Mouse (Mus musculus) forebrain, embryonic 15.5 days (tissue): ENCODE data around the gene Efs. TPM values are rescaled to one million over a fixed set of nuclear protein-coding genes. Genes with fewer than 3 reads are reported as not detected.

Experiments
- ATAC-seq: fragments of 200-750 bp; cut with Nextera tagmentation; replicated peaks from 2 replicates; pipeline ENCODE4 v1.8.0; 2017; ENCODE audit warnings: mild to moderate bottlenecking, moderate TSS enrichment, moderate library complexity
- H3K27ac ChIP-seq: fragments of 300-500 bp; sonication (generic); replicated peaks from 2 replicates; pipeline ENCODE4 v1.5.1; 2015; ENCODE audit warnings: mild to moderate bottlenecking, inconsistent platforms
- H3K27me3 ChIP-seq: fragments of 300-500 bp; sonication (generic); 2 replicates; pipeline ENCODE4 v1.6.1; 2015; ENCODE audit warnings: inconsistent platforms
- H3K36me3 ChIP-seq: fragments of 300-500 bp; sonication (generic); 2 replicates; pipeline ENCODE4 v1.6.1; 2015; ENCODE audit warnings: mild to moderate bottlenecking, inconsistent platforms
- H3K4me1 ChIP-seq: fragments of 300-500 bp; sonication (generic); 2 replicates; pipeline ENCODE4 v1.6.1; 2015; ENCODE audit warnings: inconsistent platforms
- H3K4me2 ChIP-seq: fragments of 300-500 bp; sonication (generic); replicated peaks from 2 replicates; pipeline ENCODE4 v1.6.1; 2015; ENCODE audit warnings: mild to moderate bottlenecking, inconsistent platforms
- H3K4me3 ChIP-seq: fragments of 300-500 bp; sonication (generic); 2 replicates; pipeline ENCODE4 v1.5.1; 2015; ENCODE audit warnings: mild to moderate bottlenecking, inconsistent platforms
- H3K9ac ChIP-seq: fragments of 300-500 bp; sonication (generic); replicated peaks from 2 replicates; pipeline ENCODE4 v1.6.1; 2015; ENCODE audit warnings: mild to moderate bottlenecking, inconsistent platforms
- H3K9me3 ChIP-seq: fragments of 300-500 bp; sonication (generic); 2 replicates; pipeline ENCODE4 v1.6.1; 2016; ENCODE audit warnings: inconsistent platforms
- WGBS: fragments of 180-500 bp; shearing (Covaris S2); methylation state at CpG from one replicate; pipeline ENCODE4 v1.1.7; 2015; ENCODE audit warnings: mixed read lengths; 5-methylcytosine and 5-hydroxymethylcytosine counted together
- polyA plus RNA-seq: library from polyadenylated mRNA; unstranded; fragments of >200 nt; fragmentation: Nextera tagmentation; extraction: Ambion mirVana; gene quantifications from 2 replicates; pipeline ENCODE4 v1.2.1, GENCODE M21; 2015

Efs gene
- polyA plus RNA-seq, 1 experiment from 2014 or later: 27.6 TPM

GRCm38 (mm10) chr14:54944939-54945338 lies 19.0 kb upstream of the Efs start:
- H3K4me1 ChIP-seq: no peaks in the 10 kb centered on the region
- H3K9me3 ChIP-seq: no peaks in the 10 kb centered on the region
- ATAC-seq: no peak
- H3K4me3 ChIP-seq: no peak overlapping the region
- H3K4me2 ChIP-seq: no peak overlapping the region
- no peak overlapping the region for H3K9ac ChIP-seq
- H3K36me3 ChIP-seq: no peaks in the 10 kb centered on the region
- no peak overlapping the region for H3K27ac ChIP-seq
- H3K27me3 ChIP-seq: no peaks in the 10 kb centered on the region
- WGBS: 66% methylated on average over 2 of the region's 2 CpGs

DNA sequence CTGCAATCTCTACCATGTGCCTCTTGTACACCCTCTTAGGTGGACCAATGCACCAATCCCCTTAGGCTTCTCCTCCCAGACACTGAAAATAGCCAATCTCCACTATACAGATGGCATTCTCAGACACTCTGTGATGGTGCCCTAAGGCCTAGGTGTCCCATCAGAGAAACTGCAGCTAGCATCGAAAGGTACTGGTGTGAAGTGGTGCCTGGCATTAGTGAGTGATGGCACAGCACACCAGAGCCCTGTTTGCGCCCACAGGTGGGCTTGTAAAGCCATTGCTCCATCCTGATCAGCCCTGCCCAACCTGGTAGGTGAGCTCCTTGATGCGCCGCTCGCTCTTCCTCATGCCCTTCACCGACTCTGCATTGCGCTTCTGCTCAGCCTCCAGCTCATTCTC lies 18.0 kb upstream of the Efs start:
- no peak overlapping the region for H3K27ac ChIP-seq
- ATAC-seq: no peak
- 97% methylated on average over 7 of the region's 7 CpGs for WGBS
- no peak overlapping the region for H3K4me3 ChIP-seq
- H3K36me3 ChIP-seq: no peaks in the 10 kb centered on the region
- H3K9me3 ChIP-seq: no peaks in the 10 kb centered on the region
- H3K4me1 ChIP-seq: no peaks in the 10 kb centered on the region
- no peaks in the 10 kb centered on the region for H3K27me3 ChIP-seq
- H3K4me2 ChIP-seq: no peak overlapping the region
- H3K9ac ChIP-seq: no peak overlapping the region

GRCm38 (mm10) chr14:54942479-54942878 lies 16.6 kb upstream of the Efs start:
- WGBS: 86% methylated on average over 8 of the region's 8 CpGs
- ATAC-seq: no peak
- no peak overlapping the region for H3K4me2 ChIP-seq
- no peak overlapping the region for H3K9ac ChIP-seq
- H3K4me3 ChIP-seq: no peak overlapping the region
- no peaks in the 10 kb centered on the region for H3K4me1 ChIP-seq
- no peaks in the 10 kb centered on the region for H3K36me3 ChIP-seq
- no peak overlapping the region for H3K27ac ChIP-seq
- H3K9me3 ChIP-seq: no peaks in the 10 kb centered on the region
- H3K27me3 ChIP-seq: no peaks in the 10 kb centered on the region

DNA sequence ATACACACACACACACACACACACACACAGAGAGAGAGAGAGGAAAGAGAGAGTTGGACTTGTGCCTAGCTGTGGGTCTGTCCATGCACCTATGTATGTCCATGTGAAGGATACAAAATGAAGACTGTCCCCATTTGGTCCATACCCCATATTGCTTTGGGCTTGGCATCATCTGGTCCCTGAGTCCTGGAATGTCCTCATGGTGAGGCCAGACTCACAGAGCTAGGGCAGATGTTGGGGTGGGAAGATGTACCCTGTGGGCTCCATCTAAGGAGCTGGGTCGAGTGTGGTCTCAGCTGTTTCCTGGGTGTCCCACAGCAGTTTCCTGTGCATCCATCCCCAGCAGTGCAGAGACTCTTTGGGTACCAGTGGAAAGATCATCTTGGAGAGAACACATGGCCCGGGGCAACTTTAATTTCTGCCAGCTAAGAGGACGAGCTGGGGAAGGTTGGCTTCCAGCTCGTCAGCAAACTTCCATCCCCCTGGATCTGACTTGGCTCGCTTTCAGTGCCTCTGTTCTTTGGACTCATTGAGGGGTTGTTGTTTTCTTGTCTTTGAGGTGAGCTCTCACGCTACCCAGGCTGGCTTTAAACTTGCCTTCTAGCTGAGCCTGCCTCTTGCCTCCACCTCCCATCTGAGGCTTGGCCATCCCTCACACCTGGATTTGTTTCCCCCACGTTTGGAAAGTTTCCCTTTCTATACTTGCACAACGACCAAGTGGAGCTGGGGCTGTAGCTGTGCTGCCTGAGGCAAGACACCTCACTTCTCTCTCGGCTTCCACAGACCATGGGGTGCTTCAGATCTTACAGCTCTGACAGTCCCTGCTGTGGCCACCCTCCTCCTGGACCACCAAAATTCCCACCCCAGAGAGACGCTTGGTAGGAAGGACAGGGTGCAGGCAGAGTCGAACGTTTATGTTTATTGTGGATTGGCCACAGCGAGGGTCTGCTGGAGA lies 15.4 kb upstream of the Efs start:
- Histone ChIP-seq H3K27me3 (no peaks in the 10 kb centered on the region), H3K27ac (no peak overlapping the region), H3K36me3 (no peaks in the 10 kb centered on the region), H3K4me1 (peaks cover 2% of the 10 kb centered on the region), H3K4me2 (no peak overlapping the region), H3K4me3 (no peak overlapping the region), H3K9me3 (no peaks in the 10 kb centered on the region), H3K9ac (no peak overlapping the region)
- ATAC-seq: no peak
- WGBS: 65% methylated on average over 13 of the region's 13 CpGs

- ATAC-seq: no peak
- H3K4me1 ChIP-seq: peaks cover 12% of the 10 kb centered on the region
- WGBS: 83% methylated on average over 3 of the region's 3 CpGs
These were observed 14.2 kb upstream of the Efs start for GRCm38 (mm10) chr14:54940176-54940530.

GRCm38 (mm10) chr14:54939434-54940175 lies 13.7 kb upstream of the Efs start:
- Histone ChIP-seq H3K36me3 (no peaks in the 10 kb centered on the region), H3K9me3 (no peaks in the 10 kb centered on the region), H3K27me3 (no peaks in the 10 kb centered on the region), H3K4me1 (peaks cover 12% of the 10 kb centered on the region), H3K4me3 (no peak overlapping the region), H3K4me2 (no peak overlapping the region), H3K9ac (no peak overlapping the region), H3K27ac (no peak overlapping the region)
- 51% methylated on average over 12 of the region's 12 CpGs for WGBS
- ATAC-seq: no peak

More at GRCm38 (mm10) chr14:54940176-54940530, 14.2 kb upstream of the Efs start:
- Histone ChIP-seq H3K9me3 (no peaks in the 10 kb centered on the region), H3K36me3 (no peaks in the 10 kb centered on the region), H3K27me3 (no peaks in the 10 kb centered on the region), H3K27ac (no peak overlapping the region), H3K4me3 (no peak overlapping the region), H3K4me2 (no peak overlapping the region), H3K9ac (no peak overlapping the region)

DNA sequence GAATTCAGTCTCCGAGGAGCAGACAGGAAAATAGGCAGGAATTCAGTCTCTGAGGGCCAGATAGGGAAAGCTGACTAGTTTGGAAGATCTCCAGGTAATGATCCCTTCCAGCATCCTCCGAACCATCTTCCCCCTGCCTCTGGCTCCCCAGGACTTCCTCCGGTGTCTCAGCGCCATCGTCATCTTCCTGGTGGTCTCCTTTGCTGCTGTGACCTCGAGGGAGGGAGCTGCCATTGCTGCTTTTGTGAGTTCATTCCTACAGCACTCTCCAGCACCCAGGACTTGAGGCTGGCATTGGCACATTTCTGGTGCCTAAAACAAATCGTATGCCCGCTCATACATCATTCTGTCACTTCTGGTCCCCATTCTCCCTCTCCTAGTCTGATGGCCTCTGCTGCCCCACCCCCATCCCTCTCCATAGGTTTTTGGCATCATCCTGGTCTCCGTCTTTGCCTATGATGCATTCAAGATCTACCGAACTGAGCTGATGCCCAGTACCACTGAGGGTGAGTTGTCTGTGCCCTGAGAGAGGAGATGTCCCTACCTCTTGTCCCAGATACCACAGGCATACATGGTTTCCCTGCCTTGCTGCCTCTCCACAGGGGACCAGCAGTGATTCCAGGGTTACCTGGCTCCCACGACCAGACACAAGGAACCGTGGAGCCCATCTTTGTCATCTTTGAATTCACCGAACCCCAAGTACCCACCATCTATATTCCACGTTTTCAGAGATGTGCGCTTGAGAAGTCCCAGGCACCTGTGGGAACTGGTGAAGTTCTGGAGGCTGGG lies 12.7 kb upstream of the Efs start:
- H3K4me3 ChIP-seq: no peak overlapping the region
- H3K27ac ChIP-seq: no peak overlapping the region
- H3K27me3 ChIP-seq: no peaks in the 10 kb centered on the region
- WGBS: 82% methylated on average over 15 of the region's 15 CpGs
- no peak overlapping the region for H3K9ac ChIP-seq
- H3K4me2 ChIP-seq: no peak overlapping the region
- no peaks in the 10 kb centered on the region for H3K36me3 ChIP-seq
- H3K9me3 ChIP-seq: no peaks in the 10 kb centered on the region
- no peak for ATAC-seq
- H3K4me1 ChIP-seq: peaks cover 12% of the 10 kb centered on the region

DNA sequence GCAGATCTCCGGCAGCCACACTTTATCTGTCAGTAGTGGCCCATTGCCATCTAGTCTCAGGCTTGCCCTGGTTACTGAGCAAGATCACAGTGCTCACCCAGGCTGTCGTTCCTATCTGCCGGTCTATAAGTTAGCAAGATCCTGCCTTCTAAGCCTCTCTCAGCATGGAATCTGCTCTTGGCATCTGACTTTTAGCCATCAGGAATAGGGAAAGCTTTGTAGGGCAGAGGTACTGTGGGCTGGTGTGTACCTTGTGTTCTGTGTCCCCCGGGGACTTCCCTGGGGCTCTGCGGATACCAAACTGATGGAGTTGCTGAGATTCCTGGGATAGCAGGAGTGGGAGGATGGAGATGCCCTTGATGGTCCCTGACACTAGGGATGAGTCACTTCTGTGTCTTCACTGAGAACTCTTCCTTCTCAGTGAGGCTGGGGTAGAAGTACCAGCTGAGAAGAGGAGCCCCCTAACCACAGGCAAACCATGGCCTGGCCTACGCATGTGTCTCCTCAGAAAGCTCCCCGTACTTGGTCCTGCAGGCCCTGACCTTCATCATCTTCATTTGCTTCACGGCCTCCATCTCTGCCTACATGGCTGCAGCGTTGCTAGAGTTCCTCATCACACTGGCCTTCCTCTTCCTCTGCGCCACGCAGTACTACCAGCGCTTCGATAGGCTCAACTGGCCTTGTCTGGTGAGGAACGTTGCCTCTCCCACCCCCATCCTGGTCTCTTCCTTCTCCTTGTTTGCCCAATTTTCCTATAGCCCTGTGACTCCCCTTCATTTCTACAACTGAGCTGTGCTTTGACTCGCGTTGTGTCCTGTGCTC lies 11.6 kb upstream of the Efs start:
- WGBS: 88% methylated on average over 16 of the region's 16 CpGs
- Histone ChIP-seq H3K4me1 (peaks cover 15% of the 10 kb centered on the region), H3K4me2 (no peak overlapping the region), H3K9ac (no peak overlapping the region), H3K27ac (no peak overlapping the region), H3K4me3 (no peak overlapping the region), H3K27me3 (no peaks in the 10 kb centered on the region), H3K9me3 (no peaks in the 10 kb centered on the region), H3K36me3 (no peaks in the 10 kb centered on the region)
- no peak for ATAC-seq

- peaks cover 15% of the 10 kb centered on the region for H3K4me1 ChIP-seq
- no peak overlapping the region for H3K4me3 ChIP-seq
- 64% methylated on average over 6 of the region's 6 CpGs for WGBS
- 0 out of 2 replicates have a peak overlapping the region, but pooled peaks have one; percentile 34 for H3K27ac ChIP-seq
- no peaks in the 10 kb centered on the region for H3K36me3 ChIP-seq
- H3K9ac ChIP-seq: no peak overlapping the region
- no peaks in the 10 kb centered on the region for H3K9me3 ChIP-seq
- no peak for ATAC-seq
- H3K4me2 ChIP-seq: no peak overlapping the region
- H3K27me3 ChIP-seq: no peaks in the 10 kb centered on the region
These were observed 10.9 kb upstream of the Efs start for GRCm38 (mm10) chr14:54936831-54937160.

DNA sequence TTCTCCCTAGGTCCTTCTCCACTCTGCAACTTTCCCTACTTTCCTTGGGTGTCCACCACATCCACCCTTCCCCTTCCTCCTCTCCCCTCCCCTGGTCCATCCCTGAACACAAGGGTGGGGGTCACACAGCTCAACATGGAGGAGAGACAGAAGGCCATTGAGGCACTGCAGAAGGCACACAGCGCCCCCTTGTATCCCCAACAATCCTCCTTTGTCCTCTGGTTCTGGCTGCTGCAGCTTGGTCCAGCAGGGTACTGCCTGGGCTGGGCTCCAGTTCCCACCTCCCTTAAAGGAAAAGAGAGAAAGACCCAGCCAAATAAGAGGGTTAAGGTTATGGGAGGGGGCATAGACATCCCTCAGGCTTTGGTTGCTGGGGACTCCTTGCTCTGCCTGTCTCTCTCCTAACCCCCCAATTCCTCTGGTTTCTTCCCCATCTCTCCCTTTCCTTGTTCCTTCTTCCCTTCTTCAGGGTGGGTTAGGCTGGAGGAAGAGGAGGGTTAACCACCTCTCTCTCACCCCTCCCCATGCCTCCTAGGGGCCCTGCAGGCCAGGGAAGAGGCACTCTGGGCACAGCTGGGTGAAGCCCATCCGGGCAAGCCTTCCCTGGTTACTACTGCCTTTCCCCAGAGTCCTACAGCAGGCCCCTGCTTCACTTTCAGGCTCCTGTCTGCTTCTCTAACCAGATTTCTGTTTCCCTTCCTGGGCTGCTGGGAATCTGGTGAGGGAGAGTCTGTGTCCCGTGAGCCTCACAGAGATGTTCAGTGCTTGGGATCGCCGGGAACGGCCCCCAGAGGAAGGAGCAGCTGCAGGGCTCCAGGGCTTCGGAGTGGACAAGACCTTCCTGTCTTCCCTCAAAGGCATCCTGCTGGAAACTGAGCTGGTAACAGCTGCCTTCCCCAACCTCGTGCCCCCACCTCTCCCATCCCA lies 10.2 kb upstream of the Efs start, which contains the start of gene Cmtm5:
Gene Cmtm5, plus strand, starts transcription at position 358 of the 927 bp plus-strand sequence.
- Histone ChIP-seq H3K36me3 (no peaks in the 10 kb centered on the region), H3K4me2 (no peak within 1 kb of the TSS), H3K27ac (peak within 1 kb of the TSS; percentile 34), H3K9me3 (no peaks in the 10 kb centered on the region), H3K27me3 (no peaks in the 10 kb centered on the region), H3K9ac (no peak within 1 kb of the TSS), H3K4me3 (no peak within 1 kb of the TSS), H3K4me1 (peaks cover 15% of the 10 kb centered on the region)
- 42% methylated on average over 8 of the region's 8 CpGs for WGBS
- peak; percentile 36; the same call in 1 of the 2 replicates for ATAC-seq
